Mouse (Mus musculus): ENCODE measurements at regions not wholly inside any gene's neighbourhood (a gene's known extent, or its start where the extent isn't known, plus 50 kb on each side); places are given as distances from the start of the nearest gene placed in this dataset.

DNA sequence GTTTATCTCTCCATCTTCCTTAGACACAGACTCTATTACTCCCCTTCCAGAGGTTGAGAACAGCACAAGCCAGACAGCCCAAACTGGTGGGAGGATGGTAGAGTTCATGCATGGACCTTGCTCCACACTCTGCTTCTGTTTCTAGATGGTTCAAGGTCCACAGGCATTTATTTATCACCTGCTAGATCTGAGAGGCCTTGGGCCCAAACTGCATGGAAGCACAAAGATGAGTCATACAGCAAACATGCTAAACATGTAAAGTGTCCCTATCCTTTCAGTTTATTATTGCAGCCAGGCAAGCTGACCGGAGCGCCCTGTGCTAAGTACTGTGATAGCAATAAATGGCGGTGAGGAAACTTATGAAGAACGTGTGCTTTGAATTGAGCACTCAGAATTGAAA, 98.4 kb downstream of the Cmpk2 start:
- H3K9ac ChIP-seq, result no peak overlapping the region
- 94% methylated on average over 4 of the region's 4 CpGs for WGBS
- H3K36me3 ChIP-seq (replicated peaks), result no peaks in the 10 kb centered on the region
- no peaks in the 10 kb centered on the region for H3K4me1 ChIP-seq
- H3K27me3 ChIP-seq (replicated peaks), result no peaks in the 10 kb centered on the region
- ATAC-seq (replicated peaks), result no peak
- no peak overlapping the region for H3K27ac ChIP-seq
- no peak overlapping the region for H3K4me3 ChIP-seq
- H3K4me2 ChIP-seq, result no peak overlapping the region
- no peaks in the 10 kb centered on the region for H3K9me3 ChIP-seq

DNA sequence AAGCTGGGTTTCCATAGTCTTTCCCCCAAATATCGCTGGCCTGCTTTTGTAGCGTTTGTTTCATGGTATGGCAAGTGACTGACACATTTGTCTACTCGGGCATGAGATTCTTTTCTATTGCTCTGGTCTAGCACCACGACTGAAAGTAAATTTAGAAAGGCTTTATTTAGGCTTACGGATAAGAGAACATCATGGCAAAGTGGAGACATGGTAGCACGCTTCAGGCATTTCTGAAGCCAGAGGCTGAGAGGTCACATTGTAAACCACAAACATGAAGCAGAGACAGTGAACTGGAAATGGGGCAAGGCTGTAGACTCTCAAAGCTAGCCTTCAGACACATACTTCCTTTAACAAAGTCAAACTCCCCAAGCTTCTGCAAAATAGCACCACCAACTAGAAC, 93.9 kb downstream of the Cmpk2 start:
- no peak overlapping the region for H3K9ac ChIP-seq
- H3K27me3 ChIP-seq (replicated peaks), result no peaks in the 10 kb centered on the region
- no peak overlapping the region for H3K27ac ChIP-seq
- ATAC-seq (replicated peaks), result no peak
- H3K36me3 ChIP-seq (replicated peaks), result no peaks in the 10 kb centered on the region
- no peak overlapping the region for H3K4me3 ChIP-seq
- WGBS, result 84% methylated on average over 6 of the region's 6 CpGs
- H3K4me2 ChIP-seq, result no peak overlapping the region
- 0 out of 2 replicates have a peak, but pooled peaks cover under 1% of the 10 kb centered on the region for H3K4me1 ChIP-seq
- H3K9me3 ChIP-seq, result no peaks in the 10 kb centered on the region

DNA sequence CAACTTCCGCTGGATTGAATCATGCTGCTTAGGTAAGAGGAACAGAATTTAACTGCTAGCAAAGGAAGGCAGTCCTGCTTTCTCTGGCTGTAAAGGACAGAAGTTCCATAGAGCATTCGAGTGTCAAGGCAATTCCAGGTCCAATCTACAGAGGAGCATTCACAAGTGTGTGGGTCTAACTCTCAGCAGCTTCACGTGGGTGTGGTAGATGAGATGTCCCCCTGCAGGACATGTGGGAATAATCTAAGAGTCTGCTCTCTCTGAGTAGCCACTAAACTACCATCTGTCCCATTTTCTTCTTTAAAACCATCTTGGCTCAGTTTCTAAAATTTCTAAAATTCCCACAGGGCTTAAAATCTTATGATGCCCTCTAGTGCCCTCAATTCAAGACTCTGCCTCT, 90.6 kb downstream of the Cmpk2 start:
- no peak overlapping the region for H3K4me3 ChIP-seq
- no peak overlapping the region for H3K27ac ChIP-seq
- no peaks in the 10 kb centered on the region for H3K9me3 ChIP-seq
- no peak overlapping the region for H3K4me2 ChIP-seq
- H3K4me1 ChIP-seq, result peaks cover 14% of the 10 kb centered on the region
- WGBS, result 69% methylated on average over 3 of the region's 3 CpGs
- ATAC-seq (replicated peaks), result no peak
- no peak overlapping the region for H3K9ac ChIP-seq
- H3K36me3 ChIP-seq (replicated peaks), result no peaks in the 10 kb centered on the region
- H3K27me3 ChIP-seq (replicated peaks), result no peaks in the 10 kb centered on the region

DNA sequence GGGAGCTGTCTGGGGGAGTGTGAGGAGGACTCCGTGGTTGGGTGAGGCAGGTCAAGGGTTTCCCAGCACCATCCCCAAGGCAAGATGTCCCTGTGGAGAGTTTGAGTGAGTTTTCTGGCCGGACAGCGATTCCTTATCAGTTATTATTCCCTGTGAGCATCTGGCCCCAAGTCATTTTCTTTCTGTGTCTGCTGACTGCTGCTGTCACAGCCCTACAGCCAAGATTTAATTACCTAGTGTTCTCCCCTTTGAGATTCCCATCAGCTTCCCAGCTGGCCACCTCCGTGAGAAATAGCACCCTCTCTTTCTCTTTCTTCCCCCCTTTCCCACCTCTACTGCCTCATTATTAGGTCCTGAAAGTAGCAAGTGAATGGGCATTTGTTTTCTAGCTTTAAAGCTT, 88.4 kb downstream of the Cmpk2 start:
- Histone ChIP-seq H3K4me1 (peaks cover 14% of the 10 kb centered on the region), H3K9me3 (no peaks in the 10 kb centered on the region), H3K4me2 (no peak overlapping the region), H3K27ac (peak overlapping the region; percentile 6; the same call in 1 of the 2 replicates), H3K9ac (no peak overlapping the region), H3K27me3 (replicated peaks) (no peaks in the 10 kb centered on the region), H3K36me3 (replicated peaks) (no peaks in the 10 kb centered on the region), H3K4me3 (no peak overlapping the region)
- ATAC-seq (replicated peaks), result no peak
- 2% methylated on average over 4 of the region's 4 CpGs for WGBS

DNA sequence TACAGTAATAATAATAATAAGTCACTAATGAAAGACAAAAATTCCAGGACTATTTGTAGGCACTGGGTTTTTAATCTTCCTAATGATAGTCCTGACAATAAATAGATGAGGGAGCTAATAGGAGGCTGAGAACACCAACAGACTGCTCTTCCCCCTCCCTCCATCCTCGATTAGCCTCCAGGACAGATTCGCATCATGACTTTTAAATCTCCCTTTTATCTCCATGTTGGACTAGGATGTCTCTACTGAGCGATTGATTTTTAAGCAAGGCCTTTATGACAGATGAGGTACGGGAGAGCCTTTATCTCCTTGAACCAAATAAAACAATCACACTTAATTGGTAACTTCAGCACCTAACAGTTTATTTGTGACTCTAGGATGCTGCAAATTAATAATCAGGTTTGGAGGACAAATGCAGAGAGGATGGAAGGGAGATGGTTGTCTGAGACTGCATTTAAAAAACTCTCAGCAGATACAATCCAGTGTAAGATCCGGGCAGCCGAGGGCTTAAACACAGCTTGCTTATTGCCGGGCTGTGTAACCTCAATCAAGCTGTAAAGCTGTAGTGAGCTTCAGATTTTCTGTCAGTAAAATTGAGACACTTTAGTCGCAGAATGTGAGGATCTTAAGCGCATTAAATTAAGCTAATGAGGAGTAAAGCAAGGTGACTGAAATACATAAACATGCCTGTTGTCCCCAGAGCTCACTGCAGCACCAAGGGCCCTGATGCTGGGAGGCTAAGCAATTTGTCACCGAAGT, 82.3 kb downstream of the Cmpk2 start:
- 30% methylated on average over 10 of the region's 10 CpGs for WGBS
- ATAC-seq (replicated peaks), result no peak
- Histone ChIP-seq H3K4me2 (no peak overlapping the region), H3K9ac (no peak overlapping the region), H3K27me3 (replicated peaks) (no peaks in the 10 kb centered on the region), H3K4me1 (peaks cover 23% of the 10 kb centered on the region), H3K9me3 (no peaks in the 10 kb centered on the region), H3K27ac (peak overlapping the region; percentile 56), H3K4me3 (no peak overlapping the region), H3K36me3 (replicated peaks) (no peaks in the 10 kb centered on the region)

DNA sequence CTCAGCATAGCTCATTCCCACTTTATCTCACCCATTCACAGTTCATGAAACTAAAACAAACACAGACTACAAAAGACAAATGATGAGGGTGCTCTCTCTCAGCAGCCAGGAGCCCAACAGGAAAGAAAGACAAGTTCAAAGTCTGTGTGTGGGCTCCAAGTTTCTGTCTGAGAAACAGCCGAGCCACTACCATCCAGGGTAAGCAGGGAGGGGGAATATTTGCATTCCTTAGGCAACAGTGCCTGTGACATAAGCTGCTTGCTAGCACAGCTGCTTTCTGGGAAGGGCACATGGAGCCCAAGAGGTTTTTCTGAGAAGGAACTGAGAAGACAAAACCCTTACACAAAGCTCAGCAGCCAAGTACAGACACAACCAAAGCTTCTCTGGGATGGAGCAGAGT, 78.5 kb downstream of the Cmpk2 start:
- H3K4me1 ChIP-seq, result peaks cover 23% of the 10 kb centered on the region
- no peak overlapping the region for H3K4me3 ChIP-seq
- WGBS, result 21% methylated on average over 1 of the region's 1 CpGs
- no peaks in the 10 kb centered on the region for H3K27me3 ChIP-seq (replicated peaks)
- H3K27ac ChIP-seq, result no peak overlapping the region
- H3K9ac ChIP-seq, result no peak overlapping the region
- no peaks in the 10 kb centered on the region for H3K36me3 ChIP-seq (replicated peaks)
- ATAC-seq (replicated peaks), result no peak
- H3K4me2 ChIP-seq, result no peak overlapping the region
- H3K9me3 ChIP-seq, result no peaks in the 10 kb centered on the region

DNA sequence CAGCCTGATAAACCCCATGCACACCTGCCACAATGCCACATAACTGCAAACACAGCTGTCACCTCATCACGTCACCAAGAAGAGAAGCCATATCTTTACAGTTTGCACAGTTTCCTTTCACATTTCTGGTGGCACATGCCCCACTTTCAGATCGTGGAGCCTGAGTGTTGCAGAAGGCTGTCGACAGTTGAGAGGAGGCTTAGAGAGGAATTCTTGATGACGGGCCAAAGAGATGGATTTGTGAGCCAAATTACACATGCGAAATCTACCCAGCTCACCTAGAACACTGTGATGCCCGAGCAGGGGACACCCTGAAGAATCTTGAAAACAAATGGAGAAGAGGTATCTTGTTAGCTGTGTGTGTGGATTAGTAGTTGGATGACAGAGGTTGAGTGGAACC, 77.4 kb downstream of the Cmpk2 start:
- Histone ChIP-seq H3K27ac (no peak overlapping the region), H3K4me3 (no peak overlapping the region), H3K9me3 (no peaks in the 10 kb centered on the region), H3K36me3 (replicated peaks) (no peaks in the 10 kb centered on the region), H3K4me1 (peaks cover 14% of the 10 kb centered on the region), H3K27me3 (replicated peaks) (no peaks in the 10 kb centered on the region), H3K4me2 (no peak overlapping the region), H3K9ac (no peak overlapping the region)
- no peak for ATAC-seq (replicated peaks)
- WGBS, result 88% methylated on average over 6 of the region's 6 CpGs

DNA sequence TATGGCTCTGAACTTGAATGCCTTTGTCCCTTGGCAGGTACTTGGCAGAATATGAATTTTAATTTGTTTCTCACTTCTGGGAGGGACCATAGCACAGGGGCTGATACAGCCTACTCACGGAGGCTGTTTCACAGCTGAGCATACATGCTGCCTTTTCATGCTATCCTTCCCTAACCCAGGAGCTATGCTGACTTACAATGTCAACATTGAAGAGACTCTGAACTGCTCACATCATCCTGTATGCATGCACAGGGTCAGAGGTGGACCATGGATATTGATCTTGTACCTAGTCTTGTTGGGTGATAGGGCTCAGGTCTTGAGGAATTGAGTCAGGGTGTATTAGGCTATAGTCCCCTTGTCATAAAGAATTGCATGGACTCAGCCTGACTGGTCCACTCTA, 74.5 kb downstream of the Cmpk2 start:
- Histone ChIP-seq H3K4me2 (no peak overlapping the region), H3K9ac (no peak overlapping the region), H3K9me3 (no peaks in the 10 kb centered on the region), H3K27me3 (replicated peaks) (no peaks in the 10 kb centered on the region), H3K27ac (no peak overlapping the region), H3K4me3 (no peak overlapping the region), H3K36me3 (replicated peaks) (no peaks in the 10 kb centered on the region), H3K4me1 (no peaks in the 10 kb centered on the region)
- no peak for ATAC-seq (replicated peaks)
- 70% methylated on average over 1 of the region's 1 CpGs for WGBS

DNA sequence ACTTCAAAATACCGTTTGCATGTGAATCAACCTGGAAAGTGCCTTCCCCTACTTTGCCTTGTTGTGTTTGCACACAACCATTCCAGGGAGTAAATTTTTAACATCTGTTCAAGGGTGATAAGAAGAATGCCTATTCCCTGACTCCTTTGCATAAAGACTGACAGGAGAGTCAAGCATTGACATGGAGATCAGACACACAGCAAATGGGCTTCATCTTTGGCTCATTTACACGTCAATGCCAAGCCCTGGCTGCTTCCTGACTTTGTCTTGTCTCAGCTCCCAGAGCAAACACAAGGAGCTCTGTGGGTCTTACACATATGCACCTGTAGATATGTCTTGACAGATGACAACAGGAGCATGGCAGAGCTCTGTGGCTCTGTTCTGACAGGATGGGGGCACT, 73.4 kb downstream of the Cmpk2 start:
- no peak for ATAC-seq (replicated peaks)
- 27% methylated on average over 2 of the region's 2 CpGs for WGBS
- Histone ChIP-seq H3K27me3 (replicated peaks) (no peaks in the 10 kb centered on the region), H3K4me2 (no peak overlapping the region), H3K27ac (no peak overlapping the region), H3K4me1 (no peaks in the 10 kb centered on the region), H3K9me3 (no peaks in the 10 kb centered on the region), H3K36me3 (replicated peaks) (no peaks in the 10 kb centered on the region), H3K4me3 (no peak overlapping the region), H3K9ac (no peak overlapping the region)

DNA sequence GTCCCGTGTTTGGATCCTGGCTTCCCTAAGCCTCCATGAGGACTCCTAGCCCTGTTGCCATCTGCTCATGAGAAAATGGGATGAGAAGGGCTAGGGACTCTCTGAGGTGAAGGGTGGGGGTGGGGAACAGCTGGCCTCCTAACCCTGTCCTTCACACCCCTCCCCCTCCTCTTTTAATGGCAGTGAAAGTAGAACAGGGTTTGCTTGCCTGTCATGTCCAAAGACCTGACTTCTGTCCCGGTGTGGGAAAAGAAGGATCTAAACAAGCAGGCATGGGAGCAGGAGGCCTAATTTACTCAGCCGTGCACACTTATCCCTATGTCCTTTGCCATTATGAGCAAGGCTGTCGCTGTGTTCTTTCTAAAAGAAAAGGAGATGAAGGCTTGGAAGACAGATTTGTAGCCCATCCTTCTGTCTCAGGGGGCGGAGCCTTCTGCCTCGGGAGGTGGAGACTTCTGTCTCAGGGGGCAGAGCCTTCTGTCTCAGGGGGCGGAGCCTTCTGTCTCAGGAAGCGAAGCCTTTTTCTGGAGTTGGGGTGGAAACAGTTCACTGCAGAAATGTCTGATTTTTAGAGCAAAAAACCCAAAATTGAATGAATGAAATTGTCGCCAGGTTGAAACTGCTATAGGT, 66.4 kb downstream of the Cmpk2 start:
- Histone ChIP-seq H3K4me3 (no peak overlapping the region), H3K9me3 (no peaks in the 10 kb centered on the region), H3K27ac (peak overlapping the region; percentile 84; the same call in 1 of the 2 replicates), H3K9ac (no peak overlapping the region), H3K27me3 (replicated peaks) (no peaks in the 10 kb centered on the region), H3K4me1 (peaks cover 25% of the 10 kb centered on the region), H3K36me3 (replicated peaks) (no peaks in the 10 kb centered on the region), H3K4me2 (no peak overlapping the region)
- ATAC-seq (replicated peaks), result no peak
- WGBS, result 57% methylated on average over 9 of the region's 9 CpGs

DNA sequence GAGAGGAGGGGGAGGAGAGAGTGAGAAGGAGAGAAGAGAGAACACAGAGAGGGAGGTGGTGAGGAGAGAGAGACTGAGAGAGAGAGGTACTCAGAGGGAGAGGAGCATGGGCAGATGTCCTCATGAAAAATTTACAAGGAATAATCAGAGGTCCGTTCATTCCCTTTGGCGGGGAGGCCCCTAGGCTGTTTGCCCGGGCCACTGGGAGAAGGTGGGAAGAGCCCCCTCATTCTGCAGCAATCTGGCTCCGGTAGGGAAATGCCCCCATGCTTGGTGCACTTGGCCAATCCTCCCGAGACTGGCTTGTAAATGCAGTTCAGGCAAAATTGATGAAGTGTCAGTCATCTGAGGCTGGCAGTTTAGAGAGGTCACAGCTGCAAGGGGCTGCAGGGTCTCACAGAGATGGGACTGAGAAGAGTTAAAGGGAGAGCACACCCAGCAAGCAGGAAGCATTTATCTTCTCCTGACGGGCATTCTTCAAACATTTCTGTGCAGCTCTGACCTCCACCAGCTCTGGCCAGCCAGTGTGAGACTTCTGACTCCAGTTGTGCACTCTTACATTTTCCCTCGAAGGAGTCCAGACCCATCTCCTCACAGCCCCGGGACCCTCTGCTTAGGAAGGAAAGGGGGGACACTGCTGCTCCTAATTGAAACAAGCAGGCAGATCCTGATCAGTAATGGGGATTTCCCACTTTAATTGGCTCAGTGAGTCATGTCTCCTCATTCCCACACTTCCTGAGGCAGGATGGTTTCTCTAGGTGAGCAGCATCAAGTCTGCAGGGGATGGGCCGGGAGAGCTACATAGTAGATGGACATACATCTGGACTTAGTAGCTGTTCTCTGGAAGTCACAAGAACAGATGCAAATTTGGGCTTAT, 65.5 kb downstream of the Cmpk2 start:
- Histone ChIP-seq H3K27ac (peak overlapping the region; percentile 84), H3K36me3 (replicated peaks) (no peaks in the 10 kb centered on the region), H3K4me3 (no peak overlapping the region), H3K4me2 (peak overlapping the region; percentile 27), H3K9ac (no peak overlapping the region), H3K9me3 (no peaks in the 10 kb centered on the region), H3K4me1 (peaks cover 25% of the 10 kb centered on the region), H3K27me3 (replicated peaks) (no peaks in the 10 kb centered on the region)
- 19% methylated on average over 9 of the region's 9 CpGs for WGBS
- peak; percentile 66; the same call in 1 of the 2 replicates for ATAC-seq (replicated peaks)

DNA sequence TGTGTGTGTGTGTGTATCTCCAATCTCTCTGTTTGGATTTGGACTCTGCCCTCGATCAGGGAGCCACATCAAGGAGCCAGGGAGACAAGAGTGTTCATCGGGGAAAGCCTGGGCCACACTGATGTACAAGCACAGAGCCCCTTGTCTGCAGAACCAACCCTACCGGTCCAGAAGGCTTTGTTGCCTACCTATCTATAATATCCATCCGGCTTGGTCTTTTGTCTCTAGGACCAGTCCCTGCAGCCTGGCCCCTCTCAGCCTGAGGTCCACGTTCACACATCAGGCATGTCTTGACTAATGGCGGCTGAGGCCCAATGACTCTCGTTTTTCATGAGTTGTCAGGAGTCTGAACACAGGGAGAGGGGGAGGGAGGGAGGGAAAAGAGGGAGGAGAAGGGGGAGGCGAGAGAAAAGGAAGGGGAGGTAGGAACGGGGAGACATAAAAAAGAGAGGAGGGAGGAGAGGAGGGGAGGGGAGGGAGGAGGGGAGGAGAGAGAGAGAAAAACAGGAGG, 64.7 kb downstream of the Cmpk2 start:
- Histone ChIP-seq H3K36me3 (replicated peaks) (no peaks in the 10 kb centered on the region), H3K4me2 (peak overlapping the region; percentile 39), H3K4me1 (peaks cover 25% of the 10 kb centered on the region), H3K27me3 (replicated peaks) (no peaks in the 10 kb centered on the region), H3K4me3 (no peak overlapping the region), H3K9ac (no peak overlapping the region), H3K27ac (peak overlapping the region; percentile 84), H3K9me3 (no peaks in the 10 kb centered on the region)
- peak; percentile 67 for ATAC-seq (replicated peaks)
- WGBS, result 21% methylated on average over 9 of the region's 9 CpGs
